Mouse (Mus musculus) small intestine, adult 2 months (tissue): Measurements from ENCODE around the gene Zfp160. TPM values are rescaled to one million over a fixed set of nuclear protein-coding genes. Genes with fewer than 3 reads are reported as not detected.
"Not testable (repeated sequence)": the region's sequence is repeated elsewhere in the genome, so short reads cannot be mapped to it uniquely, and the experiment has no call there.

Experiments used
- H3K27ac ChIP-seq: fragments of 200-500 bp; 2 replicates; pipeline ENCODE4 v1.5.1; 2012; ENCODE audit warnings: low read depth, low read length, control low read depth, inconsistent platforms; ENCODE audit not compliant: insufficient read depth
- H3K27me3 ChIP-seq: fragments of 200-500 bp; 2 replicates; pipeline ENCODE4 v1.6.1; 2012; ENCODE audit warnings: mild to moderate bottlenecking, moderate library complexity, low read length, inconsistent platforms; ENCODE audit not compliant: control insufficient read depth, insufficient read depth
- H3K36me3 ChIP-seq: fragments of 200-500 bp; 2 replicates; pipeline ENCODE4 v1.6.1; 2012; ENCODE audit warnings: mild to moderate bottlenecking, low read length, control low read depth, inconsistent platforms; ENCODE audit not compliant: control insufficient read depth, insufficient read depth
- H3K4me1 ChIP-seq: fragments of 200-500 bp; 2 replicates; pipeline ENCODE4 v1.6.1; 2012; ENCODE audit warnings: low read length, inconsistent platforms, mixed read lengths; ENCODE audit not compliant: control insufficient read depth, insufficient read depth, insufficient read length
- H3K4me3 ChIP-seq: fragments of 200-500 bp; 2 replicates; pipeline ENCODE4 v1.5.1; 2012; ENCODE audit warnings: low read depth, mild to moderate bottlenecking, control low read depth, inconsistent platforms, low read length, moderate library complexity
- CTCF ChIP-seq: fragments of 200-500 bp; IDR thresholded peaks from 2 replicates; pipeline ENCODE4 v1.5.1; 2012; ENCODE audit warnings: low read depth, mild to moderate bottlenecking, control low read depth, inconsistent platforms, low read length, moderate library complexity, mixed read lengths; ENCODE audit not compliant: insufficient replicate concordance, insufficient read length; ENCODE audit errors: extremely low read depth
- POLR2A ChIP-seq: fragments of 200-500 bp; IDR thresholded peaks from 2 replicates; pipeline ENCODE4 v1.6.1; 2012; ENCODE audit warnings: low read depth, mild to moderate bottlenecking, control low read depth, inconsistent platforms, low read length, moderate library complexity
- WGBS: fragments of 180-500 bp; shearing (Covaris S2); methylation state at CpG from one replicate; pipeline ENCODE4 v1.1.7; 2018; 5-methylcytosine and 5-hydroxymethylcytosine counted together
- polyA plus RNA-seq: library from polyadenylated mRNA; depleted of rRNA; stranded (reverse); fragments of >200 nt; gene quantifications from 2 replicates; pipeline ENCODE4 v1.2.3, GENCODE M21; 2012

The Zfp160 gene
- polyA plus RNA-seq, 1 experiment = 0.89 TPM

GRCm38 (mm10) chr17:21018410-21019080 is 9.8 kb downstream of the Zfp160 start:
- H3K27me3 ChIP-seq = no peaks in the 10 kb centered on the region
- no peak overlapping the region for H3K4me3 ChIP-seq
- 0 out of 2 replicates have a peak overlapping the region, but pooled peaks have one; percentile 41 for H3K27ac ChIP-seq
- peaks cover 5% of the 10 kb centered on the region; the same call in 1 of the 2 replicates for H3K4me1 ChIP-seq
- 47% methylated on average over 1 of the region's 1 CpGs for WGBS
- H3K36me3 ChIP-seq = peaks cover 41% of the 10 kb centered on the region
- no peak for TF ChIP-seq CTCF
- TF ChIP-seq POLR2A = no peak

- 87% methylated on average over 9 of the region's 9 CpGs for WGBS
- H3K27me3 ChIP-seq, H3K4me3 ChIP-seq, H3K36me3 ChIP-seq, H3K4me1 ChIP-seq, H3K27ac ChIP-seq: not testable (repeated sequence)
Observed at GRCm38 (mm10) chr17:21048020-21048419, 39.3 kb downstream of the Zfp160 start.

- H3K27me3 ChIP-seq = no peaks in the 10 kb centered on the region
- 0 out of 2 replicates have a peak overlapping the region, but pooled peaks have one; percentile 49 for H3K27ac ChIP-seq
- TF ChIP-seq CTCF (no peak), POLR2A (no peak)
- 87% methylated on average over 1 of the region's 1 CpGs for WGBS
- H3K4me3 ChIP-seq = no peak overlapping the region
- H3K4me1 ChIP-seq = peaks cover 2% of the 10 kb centered on the region; the same call in 1 of the 2 replicates
- no peaks in the 10 kb centered on the region for H3K36me3 ChIP-seq
Observed at GRCm38 (mm10) chr17:21050901-21051300, 42.2 kb downstream of the Zfp160 start.

GRCm38 (mm10) chr17:21051341-21051740 is 42.6 kb downstream of the Zfp160 start:
- WGBS = no CpG with 5 or more reads among the region's 3 CpGs
- H3K36me3 ChIP-seq, H3K27ac ChIP-seq, H3K4me1 ChIP-seq, H3K27me3 ChIP-seq, H3K4me3 ChIP-seq: not testable (repeated sequence)

- not testable (repeated sequence) for H3K36me3 ChIP-seq, H3K27ac ChIP-seq, H3K27me3 ChIP-seq, H3K4me3 ChIP-seq, H3K4me1 ChIP-seq
- 81% methylated on average over 3 of the region's 3 CpGs for WGBS
Observed at GRCm38 (mm10) chr17:21051919-21052318, 43.2 kb downstream of the Zfp160 start.

- TF ChIP-seq CTCF = no peak
- TF ChIP-seq POLR2A = no peak
- H3K27ac ChIP-seq = no peak overlapping the region
- peaks cover 5% of the 10 kb centered on the region; the same call in 1 of the 2 replicates for H3K4me1 ChIP-seq
- H3K36me3 ChIP-seq = no peaks in the 10 kb centered on the region
- WGBS = 80% methylated on average over 2 of the region's 2 CpGs
- H3K27me3 ChIP-seq = no peaks in the 10 kb centered on the region
- H3K4me3 ChIP-seq = no peak overlapping the region
Observed at GRCm38 (mm10) chr17:21053267-21053666, 44.6 kb downstream of the Zfp160 start.

- not testable (repeated sequence) for H3K27me3 ChIP-seq, H3K4me3 ChIP-seq, H3K27ac ChIP-seq, H3K4me1 ChIP-seq, H3K36me3 ChIP-seq
- 97% methylated on average over 1 of the region's 1 CpGs for WGBS
Observed at GRCm38 (mm10) chr17:21055111-21055510, 46.4 kb downstream of the Zfp160 start.

GRCm38 (mm10) chr17:21065501-21065900 is 56.8 kb downstream of the Zfp160 start:
- Histone ChIP-seq H3K27ac (no peak overlapping the region), H3K4me1 (peaks cover 5% of the 10 kb centered on the region; the same call in 1 of the 2 replicates), H3K27me3 (no peaks in the 10 kb centered on the region), H3K4me3 (no peak overlapping the region), H3K36me3 (no peaks in the 10 kb centered on the region)
- TF ChIP-seq POLR2A (no peak), CTCF (no peak)
- 11% methylated on average over 1 of the region's 1 CpGs for WGBS
